Mouse (Mus musculus): ENCODE measurements around the gene Ldlr.
"Not testable (repeated sequence)": the region's sequence is repeated elsewhere in the genome, so short reads cannot be mapped to it uniquely, and the experiment has no call there.

Ldlr gene

DNA sequence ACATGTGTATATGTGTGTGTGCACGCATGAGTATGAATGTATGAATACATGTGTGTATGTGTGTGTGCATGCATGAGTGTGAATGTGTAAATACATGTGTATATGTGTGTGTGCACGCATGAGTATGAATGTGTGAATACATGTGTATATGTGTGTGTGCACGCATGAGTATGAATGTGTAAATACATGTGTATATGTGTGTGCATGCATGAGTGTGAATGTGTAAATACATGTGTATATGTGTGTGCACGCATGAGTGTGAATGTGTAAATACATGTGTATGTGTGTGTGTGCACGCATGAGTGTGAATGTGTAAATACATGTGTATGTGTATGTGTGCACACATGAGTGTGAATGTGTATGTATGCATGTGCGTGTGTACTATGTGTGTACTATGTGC is 70.2 kb downstream of the Ldlr start:
- not testable (repeated sequence) for DNase-seq

DNA sequence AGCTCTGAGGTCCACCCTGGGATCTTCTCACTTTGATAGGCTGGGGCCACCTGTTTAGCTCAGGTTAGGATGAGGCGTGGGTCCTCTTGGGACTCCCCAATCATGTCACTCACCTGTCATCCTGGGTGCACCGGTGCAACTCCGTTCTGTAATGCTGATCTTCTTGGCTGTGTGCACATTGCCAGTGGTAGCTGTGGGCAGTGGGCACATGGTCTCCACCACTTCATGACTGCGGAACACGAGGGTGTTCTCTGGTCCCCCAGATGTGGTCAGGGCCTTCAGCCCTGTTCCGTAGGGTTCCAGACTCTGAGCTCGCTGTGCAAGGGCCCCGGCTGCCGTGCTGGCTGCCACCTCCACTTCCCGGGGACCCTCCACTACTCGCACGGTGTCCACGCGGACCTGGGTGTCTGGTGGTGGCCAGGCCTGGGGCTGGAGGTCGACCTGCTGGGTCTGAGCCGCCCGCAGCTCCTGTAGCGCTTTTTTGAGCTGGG is 71.1 kb downstream of the Ldlr start:
- no peak for DNase-seq

DNA sequence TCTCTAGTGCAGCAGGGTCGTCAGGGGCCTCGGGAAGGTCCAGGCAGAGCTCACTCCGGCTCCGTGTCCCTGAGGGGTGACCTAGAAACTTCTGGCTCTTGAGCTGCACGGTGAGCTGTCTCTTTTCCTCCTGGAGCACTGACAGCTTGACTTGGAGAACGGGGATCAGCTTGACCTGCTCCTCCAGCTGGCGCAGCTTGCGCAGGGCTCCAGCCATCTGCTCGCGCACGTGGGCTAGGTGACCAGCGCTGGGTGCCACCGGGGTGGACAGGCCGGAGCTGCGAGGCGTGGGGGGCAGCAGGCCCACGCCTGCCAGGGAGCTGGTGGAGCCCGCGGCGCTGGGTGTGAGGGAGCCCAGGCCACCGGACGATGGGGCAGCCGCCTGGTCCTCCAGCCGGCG is 71.6 kb downstream of the Ldlr start:
- no peak for DNase-seq

DNA sequence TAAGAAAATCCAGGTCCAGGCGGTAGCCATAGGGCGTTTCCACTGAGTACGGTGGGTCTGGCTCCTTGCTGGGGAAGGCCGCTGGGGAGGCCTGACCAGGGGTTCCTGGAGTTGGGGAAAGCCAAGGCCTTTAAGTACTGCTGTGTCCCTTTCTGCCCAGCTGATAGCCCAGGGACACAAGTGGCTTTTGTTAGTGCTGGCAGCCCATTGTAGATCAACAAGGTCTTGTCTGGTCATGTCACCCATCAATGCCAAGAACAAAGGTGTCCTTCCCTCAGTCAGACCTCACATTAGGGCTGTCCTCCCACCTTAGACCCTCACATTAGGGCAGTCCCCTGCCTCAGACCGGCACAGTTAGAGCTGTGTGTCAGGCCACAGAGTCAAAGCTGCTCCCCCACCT is 72.3 kb downstream of the Ldlr start:
- DNase-seq, result no peak

DNA sequence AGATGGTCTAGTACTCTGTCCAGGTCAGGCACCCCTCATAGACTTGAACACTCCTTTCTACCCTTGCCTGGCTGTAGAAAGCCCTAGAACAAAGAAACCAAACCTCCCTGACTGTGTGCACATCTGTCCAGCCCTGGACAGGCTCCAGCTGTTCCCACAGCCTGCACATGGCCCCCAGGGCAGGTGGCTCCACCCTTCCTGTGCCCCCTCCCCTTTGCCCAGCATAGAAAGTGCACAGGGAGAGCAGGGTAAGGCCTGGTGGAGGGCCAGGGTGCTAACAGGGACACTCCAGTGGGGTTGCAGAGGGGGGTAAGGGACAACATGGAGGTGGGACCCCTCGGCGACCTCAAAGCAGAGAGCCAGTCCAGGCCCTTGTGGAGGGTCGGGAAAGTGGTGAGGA is 73.0 kb downstream of the Ldlr start:
- DNase-seq, result peak; percentile 45

DNA sequence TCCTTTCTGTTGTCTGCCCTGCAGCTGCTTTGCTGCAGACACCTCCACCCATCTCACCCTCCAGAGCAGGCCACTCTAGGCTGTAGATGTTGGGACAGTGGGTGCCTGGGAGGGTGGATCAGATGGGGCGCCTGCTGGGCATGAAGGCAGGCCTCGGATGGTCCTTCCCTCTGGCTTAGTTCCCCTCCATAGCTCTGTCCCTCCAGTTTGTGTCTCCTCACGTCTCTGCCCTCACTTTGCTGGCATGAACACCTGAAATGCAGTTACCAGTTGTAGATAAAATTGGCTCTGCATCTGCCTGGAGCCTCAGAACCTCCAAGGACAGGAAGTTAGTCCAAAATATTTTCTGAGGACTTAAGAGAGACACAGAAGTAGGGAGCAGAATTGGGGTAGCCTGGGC is 73.6 kb downstream of the Ldlr start:
- no peak for DNase-seq

DNA sequence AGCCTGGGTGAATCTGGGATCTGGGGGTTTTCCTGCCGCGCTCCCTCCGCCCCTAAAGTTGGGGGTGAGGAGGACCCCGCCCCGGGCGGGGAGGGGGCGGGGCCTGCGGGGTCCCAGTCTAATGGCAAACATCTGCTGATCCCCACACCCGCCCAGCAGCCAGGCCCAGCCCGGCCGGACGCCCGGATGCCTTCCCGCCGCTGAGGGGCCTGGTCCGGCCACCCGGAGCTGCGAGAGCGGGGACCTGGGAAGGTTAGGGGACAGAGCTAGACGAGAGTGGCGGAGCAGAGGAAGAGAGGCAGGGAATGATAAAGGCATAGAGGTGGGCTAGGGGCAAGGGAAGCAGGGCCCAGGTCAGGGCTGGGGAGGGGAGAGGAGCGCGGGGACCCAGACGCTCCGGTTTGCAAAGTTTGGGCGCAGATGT is 74.7 kb downstream of the Ldlr start:
- DNase-seq, result peak; percentile 85

DNA sequence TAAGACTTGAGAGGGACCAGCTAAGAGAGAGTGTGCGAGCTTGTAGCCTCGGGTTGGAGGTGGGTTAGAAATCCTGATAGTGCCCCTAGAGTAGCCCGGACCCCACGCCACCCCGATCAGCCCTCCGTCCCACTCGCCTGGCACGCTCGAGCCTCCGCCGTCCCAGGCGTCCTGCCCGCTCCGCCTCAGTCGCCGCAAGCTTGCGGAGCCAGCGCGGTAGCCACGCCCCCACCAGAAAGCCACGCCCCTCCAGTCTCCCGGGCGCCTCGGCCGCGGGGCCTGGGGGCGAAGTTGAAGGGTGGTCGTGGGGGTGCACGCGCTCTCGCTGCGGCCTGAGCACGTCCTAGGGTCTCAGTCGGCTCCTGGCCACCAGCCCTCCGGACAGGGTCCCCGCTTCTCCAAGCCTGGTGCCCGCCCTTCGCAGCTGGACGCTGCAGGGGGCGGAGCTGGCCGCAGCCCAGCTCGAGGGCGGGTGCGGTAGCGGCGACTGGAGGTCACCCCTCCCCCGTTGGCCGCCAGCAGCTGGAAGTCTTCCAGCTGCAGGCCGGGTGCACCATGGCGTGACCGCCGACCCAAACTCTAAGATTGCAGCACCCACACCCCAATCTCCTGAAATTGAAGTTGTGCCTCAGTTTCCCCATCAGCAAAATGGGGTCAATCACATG is 75.2 kb downstream of the Ldlr start, which contains the start of gene Kank2:
Kank2 (minus strand) TSS at position 400 of the 665 bp plus-strand sequence.
- DNase-seq, result peak; percentile 93

DNA sequence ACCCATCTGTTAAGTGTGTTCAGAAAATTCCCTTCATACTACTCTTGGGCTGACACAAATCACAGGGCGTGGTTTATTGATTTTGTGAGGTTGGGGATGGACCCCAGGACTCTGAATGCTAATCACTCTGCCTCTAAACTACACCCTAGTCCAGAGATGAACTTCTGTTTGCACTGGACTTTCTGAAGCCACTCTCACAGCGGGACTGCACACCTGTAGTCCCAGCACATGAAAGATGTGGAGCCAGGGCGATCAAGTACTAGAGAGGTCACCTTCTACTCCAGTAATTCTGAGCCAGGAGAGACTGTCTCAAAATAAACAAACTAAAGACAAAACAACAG is 75.7 kb downstream of the Ldlr start:
- no peak for DNase-seq
